Mouse (Mus musculus): ENCODE data around the gene Hoxd11. TPM values are rescaled to one million over a fixed set of nuclear protein-coding genes. Genes with fewer than 3 reads are reported as not detected.

The Hoxd11 gene
- total RNA-seq, 2 experiments from 2014 or later, result not detected

DNA sequence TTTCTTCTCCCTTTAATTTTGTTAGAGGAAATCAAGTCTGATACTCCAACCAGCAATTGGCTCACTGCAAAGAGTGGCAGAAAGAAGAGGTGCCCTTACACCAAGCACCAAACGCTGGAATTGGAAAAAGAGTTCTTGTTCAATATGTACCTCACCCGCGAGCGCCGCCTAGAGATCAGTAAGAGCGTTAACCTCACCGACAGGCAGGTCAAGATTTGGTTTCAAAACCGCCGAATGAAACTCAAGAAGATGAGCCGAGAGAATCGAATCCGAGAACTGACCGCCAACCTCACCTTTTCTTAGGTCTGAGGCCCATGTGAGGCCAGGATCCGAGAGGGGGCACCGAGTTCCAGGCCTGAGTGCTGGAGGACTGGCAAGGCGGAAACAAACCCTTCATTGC is 14.7 kb downstream of the Hoxd11 start:
- DNase-seq (ENCODE audit: low spot score), result no peak

- no peak for DNase-seq (ENCODE audit: low spot score)
Observed at GRCm38 (mm10) chr2:74695383-74695782, 16.0 kb downstream of the Hoxd11 start.

DNA sequence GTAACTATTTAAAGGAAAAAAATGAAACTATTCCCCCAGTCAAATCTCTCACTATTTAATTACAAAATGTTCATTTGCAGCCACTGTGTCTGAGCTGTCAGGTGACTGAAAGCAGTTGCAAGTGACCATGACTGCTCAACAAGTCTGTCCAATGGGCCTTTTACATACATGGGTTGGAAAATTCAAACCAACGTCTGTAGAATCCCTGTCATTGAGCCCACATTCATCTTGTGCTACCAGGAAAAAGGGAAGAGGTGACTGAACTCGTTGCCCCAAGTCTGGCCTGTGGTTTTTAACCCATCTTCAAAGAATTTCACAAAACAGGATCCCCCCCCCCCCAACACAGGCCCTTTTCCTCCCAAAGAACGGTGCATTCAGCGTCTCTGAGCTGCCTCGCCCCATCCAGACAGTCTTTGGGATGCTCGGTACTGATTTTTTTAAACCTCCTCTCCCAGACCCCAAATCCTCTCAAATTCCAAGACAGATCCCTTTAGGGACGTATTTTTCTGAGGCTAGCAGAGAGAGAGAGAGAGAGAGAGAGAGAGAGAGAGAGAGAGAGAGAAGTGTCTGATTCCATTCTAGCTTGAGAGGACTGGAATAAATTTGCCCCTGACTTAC is 16.6 kb downstream of the Hoxd11 start:
- no peak for DNase-seq (ENCODE audit: low spot score)

GRCm38 (mm10) chr2:74696442-74697335 is 17.3 kb downstream of the Hoxd11 start:
- no peak for DNase-seq (ENCODE audit: low spot score)

GRCm38 (mm10) chr2:74697567-74698121 is 18.3 kb downstream of the Hoxd11 start, which contains the start of gene Hoxd9:
Gene Hoxd9, plus strand, starts transcription at chr2:74697727.
- DNase-seq (ENCODE audit: low spot score), result peak; percentile 76

DNA sequence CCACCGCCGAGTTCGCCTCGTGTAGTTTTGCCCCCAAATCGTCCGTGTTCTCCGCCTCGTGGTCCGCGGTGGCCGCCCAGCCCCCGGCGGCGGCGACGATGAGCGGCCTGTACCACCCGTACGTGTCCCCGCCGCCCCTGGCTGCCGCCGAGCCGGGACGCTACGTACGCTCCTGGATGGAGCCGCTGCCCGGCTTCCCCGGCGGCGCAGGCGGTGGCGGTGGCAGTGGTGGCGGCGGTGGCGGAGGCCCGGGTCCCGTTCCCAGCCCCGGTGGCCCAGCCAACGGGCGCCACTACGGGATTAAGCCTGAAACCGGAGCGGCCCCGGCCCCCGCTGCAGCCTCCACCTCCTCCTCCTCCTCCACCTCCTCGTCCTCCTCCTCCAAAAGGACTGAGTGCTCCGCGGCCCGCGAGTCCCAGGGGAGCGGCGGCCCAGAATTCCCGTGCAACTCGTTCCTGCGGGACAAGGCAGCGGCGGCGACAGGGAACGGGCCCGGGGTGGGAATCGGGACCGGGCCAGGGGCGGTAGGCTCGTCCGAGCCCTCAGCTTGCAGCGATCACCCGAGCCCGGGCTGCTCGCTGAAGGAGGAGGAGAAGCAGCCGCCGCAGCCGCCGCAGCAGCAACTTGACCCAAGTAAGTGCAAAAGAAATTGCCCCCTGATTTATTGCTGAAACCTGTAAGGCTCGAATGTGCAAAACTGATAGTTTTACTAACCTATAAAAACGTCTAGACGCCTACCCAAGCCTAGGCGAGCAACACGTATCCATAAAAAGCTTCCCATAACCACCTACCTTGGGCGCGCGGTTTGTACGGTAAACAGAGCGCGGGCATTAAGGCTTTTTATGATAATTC is 19.1 kb downstream of the Hoxd11 start:
- peak; percentile 60 for DNase-seq (ENCODE audit: low spot score)

DNA sequence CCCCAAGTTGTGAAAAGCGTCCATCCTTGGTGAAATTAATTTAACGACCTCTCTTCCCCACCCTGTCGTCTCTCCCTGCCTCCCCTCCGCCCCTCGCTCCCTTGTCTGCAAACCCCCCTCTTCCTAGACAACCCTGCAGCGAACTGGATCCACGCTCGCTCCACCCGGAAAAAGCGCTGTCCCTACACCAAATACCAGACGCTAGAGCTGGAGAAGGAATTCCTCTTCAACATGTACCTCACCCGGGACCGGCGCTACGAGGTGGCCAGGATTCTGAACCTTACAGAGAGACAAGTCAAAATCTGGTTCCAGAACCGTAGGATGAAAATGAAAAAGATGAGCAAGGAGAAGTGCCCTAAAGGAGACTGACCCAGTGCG is 19.7 kb downstream of the Hoxd11 start:
- no peak for DNase-seq (ENCODE audit: low spot score)

- no peak for DNase-seq (ENCODE audit: low spot score)
Observed at GRCm38 (mm10) chr2:74699664-74700545, 20.5 kb downstream of the Hoxd11 start.

DNA sequence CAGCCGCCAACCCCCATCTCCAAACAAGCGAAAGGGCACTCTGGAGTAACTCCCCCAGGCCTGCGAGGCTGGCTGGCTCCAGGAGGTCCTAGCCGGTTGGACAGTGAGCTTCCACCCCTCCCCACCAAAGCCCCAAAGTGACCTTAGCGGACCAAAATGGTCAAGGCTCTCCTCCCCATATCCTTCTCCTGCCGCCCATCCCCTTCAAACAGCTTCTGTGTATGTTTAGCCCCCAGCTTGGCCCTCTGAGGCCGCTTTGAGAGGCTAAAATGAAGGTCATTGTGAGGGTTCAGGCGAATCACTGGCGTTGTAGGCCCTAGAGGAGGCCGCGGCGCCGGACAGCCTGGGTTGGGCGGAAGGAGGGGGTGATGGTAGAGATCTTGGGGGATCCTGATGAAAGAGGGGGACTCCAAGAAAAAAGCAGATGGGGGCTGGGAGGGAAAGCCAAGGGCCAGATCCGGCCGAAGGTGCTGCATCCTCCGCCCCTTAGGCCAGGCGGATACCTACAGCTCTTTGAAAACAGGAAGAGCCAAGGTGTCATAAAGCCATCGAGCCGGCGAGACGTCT is 21.3 kb downstream of the Hoxd11 start:
- DNase-seq (ENCODE audit: low spot score), result no peak

GRCm38 (mm10) chr2:74701949-74702819 is 22.8 kb downstream of the Hoxd11 start:
- peak; percentile 77 for DNase-seq (ENCODE audit: low spot score)

GRCm38 (mm10) chr2:74702820-74703219 is 23.5 kb downstream of the Hoxd11 start:
- no peak for DNase-seq (ENCODE audit: low spot score)

- DNase-seq (ENCODE audit: low spot score), result no peak
Observed at GRCm38 (mm10) chr2:74703317-74703716, 24.0 kb downstream of the Hoxd11 start.

DNA sequence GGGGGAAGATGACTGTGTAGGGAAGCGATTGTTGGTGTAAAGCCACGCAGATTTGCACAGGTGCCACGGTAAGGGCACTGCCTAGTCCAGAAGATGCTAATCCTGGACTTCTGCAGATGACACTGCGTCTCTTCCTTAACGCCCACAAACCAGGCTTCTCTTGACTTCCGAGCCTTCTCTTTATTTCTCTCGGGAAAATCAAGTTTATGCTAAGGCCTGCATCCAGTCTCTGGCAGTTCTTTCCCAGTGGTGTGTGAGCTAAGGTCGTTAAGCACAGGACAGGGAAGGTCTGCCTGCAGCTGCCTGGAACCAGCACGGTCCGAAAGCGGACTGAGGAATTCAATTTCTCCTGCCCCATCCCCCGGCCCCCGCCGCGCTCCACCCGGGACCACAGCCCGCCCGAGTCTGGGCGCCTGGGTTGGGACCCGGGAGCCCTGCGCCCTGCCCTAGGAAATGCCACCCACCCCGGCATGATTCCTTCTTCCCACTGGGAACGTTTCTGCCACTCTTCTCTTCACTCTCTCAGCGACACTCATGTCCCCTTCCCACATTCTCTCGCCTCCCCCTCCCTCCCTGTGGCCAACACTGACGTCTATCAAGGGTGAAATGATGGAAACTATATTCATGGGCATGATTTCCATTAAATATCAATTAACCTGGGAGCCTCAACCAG is 24.5 kb downstream of the Hoxd11 start:
- DNase-seq (ENCODE audit: low spot score), result no peak

GRCm38 (mm10) chr2:74704393-74704998 is 25.1 kb downstream of the Hoxd11 start, which contains the start of gene Hoxd8:
Gene Hoxd8, plus strand, starts transcription at chr2:74704615.
- DNase-seq (ENCODE audit: low spot score), result peak; percentile 59

- no peak for DNase-seq (ENCODE audit: low spot score)
Observed at GRCm38 (mm10) chr2:74704999-74705466, 25.7 kb downstream of the Hoxd11 start.

DNA sequence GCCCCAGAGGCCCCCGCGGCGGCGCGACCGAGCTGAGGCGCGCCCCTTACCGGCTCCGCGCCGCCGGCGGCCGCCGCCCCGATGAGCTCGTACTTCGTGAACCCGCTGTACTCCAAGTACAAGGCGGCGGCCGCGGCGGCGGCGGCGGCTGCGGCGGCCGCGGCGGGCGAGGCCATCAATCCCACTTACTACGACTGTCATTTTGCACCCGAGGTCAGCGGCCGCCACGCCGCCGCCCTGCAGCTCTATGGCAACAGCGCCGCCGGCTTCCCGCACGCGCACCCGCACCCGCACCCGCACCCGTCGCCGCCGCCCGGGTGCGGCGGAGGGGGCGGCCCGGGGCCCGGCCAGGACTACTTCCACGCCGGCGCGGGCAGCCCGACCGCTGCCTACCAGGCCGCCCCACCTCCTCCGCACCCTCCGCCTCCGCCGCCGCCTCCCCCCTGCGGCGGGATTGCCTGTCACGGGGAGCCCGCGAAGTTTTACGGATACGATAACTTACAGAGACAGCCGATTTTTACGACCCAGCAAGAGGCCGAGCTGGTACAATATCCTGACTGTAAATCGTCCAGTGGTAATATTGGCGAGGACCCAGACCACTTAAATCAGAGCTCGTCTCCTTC is 26.2 kb downstream of the Hoxd11 start:
- DNase-seq (ENCODE audit: low spot score), result peak; percentile 52

DNA sequence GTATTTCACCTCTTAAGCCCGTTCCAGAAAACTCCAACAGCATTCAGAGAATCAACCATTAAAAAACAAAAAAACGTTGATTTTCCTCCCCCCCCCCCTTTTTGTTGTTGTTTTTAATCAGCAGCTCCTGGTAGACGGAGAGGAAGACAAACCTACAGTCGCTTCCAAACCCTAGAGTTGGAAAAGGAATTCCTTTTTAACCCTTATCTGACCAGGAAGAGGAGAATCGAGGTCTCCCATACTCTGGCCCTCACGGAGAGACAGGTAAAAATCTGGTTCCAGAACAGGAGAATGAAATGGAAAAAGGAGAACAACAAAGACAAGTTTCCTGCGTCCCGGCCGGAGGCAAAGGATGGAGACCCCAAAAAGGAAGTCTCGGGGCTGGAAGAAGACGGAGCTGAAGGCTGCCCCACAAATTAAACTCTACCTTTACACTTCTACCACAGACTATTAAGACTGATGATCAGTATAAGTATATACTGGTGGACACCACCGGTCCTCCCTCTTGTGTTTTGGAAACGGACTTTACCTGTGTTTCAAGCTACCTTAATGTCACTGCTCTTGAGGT is 27.1 kb downstream of the Hoxd11 start:
- DNase-seq (ENCODE audit: low spot score), result no peak

All from gastrocnemius, adult 18-20 months (tissue).